Mouse (Mus musculus) v-Abl transformed pro-B cells (cell line): ENCODE measurements around the gene Erg.

Experiments
- in situ Hi-C, 2 experiments: fragments of 400-800 bp; cut with MboI; formaldehyde crosslinking; loops; one replicate each; pipeline ENCODE4 v1.15.1; 2025; ENCODE audit not compliant: unreplicated experiment in 2 of 2

Erg gene

GRCm38 (mm10) chr16:95371713-95372112 is 214.7 kb downstream of the Erg start:
- in situ Hi-C loops = no loop called here

GRCm38 (mm10) chr16:95366989-95367765 is 219.2 kb downstream of the Erg start:
- in situ Hi-C loops = no loop called here

DNA sequence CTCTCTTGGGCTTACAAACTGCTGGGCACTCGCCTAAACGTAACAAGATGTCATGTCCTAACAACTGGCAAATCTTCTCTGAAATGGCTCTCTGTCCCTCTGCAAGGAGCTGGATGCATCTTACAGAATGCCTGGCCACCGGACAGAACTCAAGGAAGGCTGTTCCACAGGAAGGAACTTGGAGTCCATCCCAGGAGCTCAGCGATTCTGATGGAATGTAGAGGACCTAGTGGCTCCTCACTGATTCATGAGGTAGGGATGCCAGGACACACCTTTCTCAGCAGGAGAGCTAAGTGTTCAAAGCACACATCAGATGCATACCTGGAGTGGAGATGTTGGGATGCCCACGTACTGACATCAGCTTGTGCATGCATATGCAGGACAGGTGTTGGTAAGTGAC is 221.2 kb downstream of the Erg start:
- in situ Hi-C loops = no loop called here

DNA sequence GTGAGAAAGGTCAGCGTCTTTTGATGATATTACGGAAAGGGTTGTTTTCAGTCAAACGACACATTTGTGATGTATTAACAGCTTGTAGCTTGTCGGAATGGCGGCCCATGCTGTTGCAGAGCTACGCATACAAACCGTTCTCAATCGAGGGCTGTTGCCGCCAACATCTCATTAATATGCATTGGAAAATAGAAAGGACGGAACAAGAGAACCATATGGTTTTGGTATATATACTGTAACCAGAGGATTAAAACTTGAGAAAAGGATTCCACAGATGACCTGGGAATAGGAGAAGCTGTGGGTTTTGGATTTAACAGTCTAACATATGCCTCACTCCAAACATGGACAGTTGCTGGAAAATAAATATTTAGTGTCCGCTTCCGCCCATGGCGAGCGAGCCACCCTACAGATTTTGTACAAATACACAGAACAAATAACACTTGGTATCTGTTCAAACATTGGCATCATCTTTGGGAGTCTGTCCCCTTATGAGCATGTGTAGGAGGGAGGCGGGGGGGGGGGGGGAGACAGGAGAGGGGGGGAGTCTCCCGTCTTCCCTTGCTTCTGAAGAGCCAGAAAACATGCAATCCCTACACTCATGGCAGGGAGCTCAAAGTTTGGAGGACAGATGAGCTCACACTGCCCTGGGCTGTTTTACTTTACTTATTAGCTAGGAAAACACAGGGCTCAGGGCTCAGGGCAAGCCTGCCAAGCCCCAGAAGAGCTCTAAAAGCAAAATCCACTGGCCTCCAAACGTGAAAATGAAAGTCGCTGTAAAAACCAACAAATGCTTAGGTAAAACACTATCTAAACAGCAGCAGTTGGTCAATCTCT is 222.5 kb downstream of the Erg start:
- in situ Hi-C loops = no loop called here

DNA sequence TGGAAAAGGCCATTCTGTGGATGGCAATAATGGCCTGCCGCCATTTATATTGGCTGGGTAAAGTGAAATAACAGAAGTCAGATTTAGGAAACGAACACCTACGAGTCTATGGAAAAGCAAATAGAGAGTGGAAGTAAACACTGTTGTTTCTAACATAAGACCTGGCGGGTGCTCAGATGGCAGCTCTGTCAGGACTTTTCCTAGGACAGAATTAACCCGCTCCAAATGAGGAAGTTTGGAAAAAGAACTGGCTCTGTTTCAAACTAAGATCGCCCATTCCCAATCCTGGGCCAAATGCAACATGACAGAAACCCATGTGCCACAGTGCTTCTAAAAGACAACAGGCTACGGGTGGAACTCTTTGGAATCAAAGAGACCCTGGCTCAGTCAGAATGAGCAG is 224.4 kb downstream of the Erg start:
- in situ Hi-C loops = no loop called here

- in situ Hi-C loops = no loop called here
Observed at GRCm38 (mm10) chr16:95360940-95361489, 225.4 kb downstream of the Erg start.

GRCm38 (mm10) chr16:95360214-95360850 is 226.1 kb downstream of the Erg start:
- in situ Hi-C loops = no loop called here

DNA sequence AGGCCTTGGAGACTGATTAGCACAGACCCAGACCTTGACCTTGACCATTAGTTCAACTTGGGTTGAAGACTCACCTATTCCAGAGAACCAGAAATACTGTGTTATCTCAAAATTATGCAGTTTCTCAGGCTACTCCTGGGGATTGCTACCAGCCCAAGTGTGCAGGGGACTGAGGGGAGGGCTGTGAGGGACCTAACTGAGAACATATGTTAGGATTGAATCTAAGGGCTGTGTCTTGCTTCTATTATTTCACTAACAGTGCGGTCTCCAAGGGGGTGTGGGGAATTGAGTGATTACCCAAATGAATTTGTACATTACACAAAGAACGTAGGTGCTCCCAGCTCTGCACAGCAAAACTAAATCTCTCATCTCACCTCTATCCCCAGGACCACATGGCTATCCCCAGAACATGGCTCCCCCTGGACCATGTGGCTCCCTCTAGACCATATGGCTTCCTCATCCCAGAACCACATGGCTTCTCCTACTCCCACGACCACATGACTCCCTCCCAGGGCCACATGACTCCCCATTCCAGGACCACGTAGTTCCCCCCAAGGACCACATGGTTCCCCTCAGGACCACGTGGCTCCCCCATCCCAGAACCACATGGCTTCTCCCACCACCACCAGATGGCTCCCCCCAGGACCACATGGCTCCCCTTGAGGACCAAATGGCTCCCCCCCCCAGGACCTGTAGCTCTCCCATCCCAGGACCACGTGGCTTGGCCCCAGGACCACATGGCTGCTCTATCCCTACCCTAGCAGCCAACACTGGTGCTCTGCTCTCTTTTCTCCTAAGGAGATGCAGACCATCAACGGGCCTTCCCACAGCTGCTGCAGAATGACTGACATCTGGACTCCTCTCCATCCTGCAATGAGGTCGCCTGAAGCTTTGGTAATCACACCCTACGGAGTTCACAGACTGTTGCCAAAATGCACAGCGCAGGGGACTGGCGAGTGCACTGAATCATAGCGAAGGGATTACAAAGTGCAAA is 229.1 kb downstream of the Erg start:
- in situ Hi-C loops = no loop called here

DNA sequence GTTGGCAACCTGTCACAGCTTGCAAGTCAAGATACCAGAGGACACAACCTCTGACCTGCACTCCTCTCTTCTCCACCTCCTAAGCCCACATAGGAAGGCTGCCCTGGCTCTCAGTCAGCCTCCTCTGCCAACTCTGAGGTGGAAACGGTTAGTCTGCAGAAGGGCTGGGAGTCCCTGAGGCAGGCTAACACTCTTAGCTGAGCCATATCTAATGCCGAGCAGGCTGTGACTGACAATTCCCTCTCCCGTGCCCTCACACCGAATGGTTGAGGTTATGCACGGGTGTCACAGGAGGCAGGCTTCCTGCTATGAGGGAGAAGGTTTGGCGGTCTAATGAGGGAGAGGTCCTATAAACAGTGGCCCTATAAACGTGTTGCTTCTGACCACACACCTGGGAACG is 232.6 kb downstream of the Erg start:
- in situ Hi-C loops = loop anchor here in 1 of 2 experiments (5.0 kb wide), 1 partner anchor 218 kb away; no protein-coding TSS in a partner anchor

DNA sequence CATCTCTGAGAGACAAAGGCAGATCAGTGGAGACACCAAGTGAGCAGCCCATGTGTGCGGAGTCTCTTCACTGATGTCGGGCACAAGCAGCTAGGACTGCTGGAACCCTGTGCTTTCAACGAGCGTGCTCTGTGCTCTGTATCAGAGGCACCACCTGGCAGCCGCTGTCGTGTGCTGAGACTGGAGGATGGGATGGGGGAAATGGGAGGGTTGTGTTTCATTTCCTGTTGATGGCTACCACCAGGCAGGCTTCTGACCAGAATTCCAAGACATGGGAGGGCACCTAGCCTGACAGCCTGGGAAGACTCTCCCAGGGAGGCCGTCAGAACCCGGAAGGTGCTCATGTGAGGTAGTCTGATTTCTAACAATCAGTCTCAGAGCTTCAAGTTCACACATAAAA is 234.1 kb downstream of the Erg start:
- in situ Hi-C loops = loop anchor here in 1 of 2 experiments (5.0 kb wide), 1 partner anchor 220 kb away; no protein-coding TSS in a partner anchor

GRCm38 (mm10) chr16:95350499-95350898 is 235.9 kb downstream of the Erg start:
- in situ Hi-C loops = loop anchor here in 1 of 2 experiments (5.0 kb wide), 1 partner anchor 222 kb away; no protein-coding TSS in a partner anchor

DNA sequence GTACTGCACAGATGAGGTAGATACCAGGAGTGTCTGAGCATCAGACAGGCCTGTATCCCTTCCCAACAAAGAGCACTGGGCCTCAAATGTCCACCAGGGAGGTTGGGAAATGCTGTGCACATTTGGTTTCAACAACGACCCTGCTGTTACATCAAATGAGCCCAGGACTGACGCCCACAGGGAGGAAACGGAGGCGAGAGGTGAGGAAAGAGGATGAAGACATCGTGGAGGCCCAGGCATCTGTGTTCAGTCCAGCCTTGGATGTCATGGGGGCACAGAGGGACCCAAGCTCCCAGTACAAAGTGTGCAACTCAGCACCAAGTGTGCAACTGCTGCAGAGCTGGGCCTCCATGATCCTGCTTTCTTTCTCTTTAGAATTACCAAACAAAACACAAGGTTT is 236.6 kb downstream of the Erg start:
- in situ Hi-C loops = loop anchor here (5.0 to 25.0 kb wide), 5 partner anchors 223 to 1087 kb away; no protein-coding TSS in a partner anchor

DNA sequence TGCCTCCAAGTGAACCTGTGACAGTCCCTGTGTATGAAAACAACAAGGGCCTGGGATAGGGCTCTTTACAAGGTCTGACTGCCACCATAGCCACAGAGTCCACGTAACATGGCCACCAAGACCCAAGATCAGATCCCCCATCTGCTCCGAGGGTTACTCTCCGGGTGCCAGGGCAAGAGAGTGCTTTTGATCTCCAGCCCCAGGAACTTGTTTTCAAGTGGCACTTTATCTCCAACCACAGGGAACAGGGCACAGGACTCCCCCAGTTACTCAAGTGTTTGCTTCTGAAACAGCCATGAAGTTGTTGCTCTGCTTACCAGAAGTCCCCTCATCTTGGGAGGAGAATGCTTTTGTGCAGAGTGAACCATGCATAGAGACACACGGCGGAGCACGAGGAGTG is 237.0 kb downstream of the Erg start:
- in situ Hi-C loops = loop anchor here (5.0 to 25.0 kb wide), 4 partner anchors 228 to 1087 kb away; no protein-coding TSS in a partner anchor

DNA sequence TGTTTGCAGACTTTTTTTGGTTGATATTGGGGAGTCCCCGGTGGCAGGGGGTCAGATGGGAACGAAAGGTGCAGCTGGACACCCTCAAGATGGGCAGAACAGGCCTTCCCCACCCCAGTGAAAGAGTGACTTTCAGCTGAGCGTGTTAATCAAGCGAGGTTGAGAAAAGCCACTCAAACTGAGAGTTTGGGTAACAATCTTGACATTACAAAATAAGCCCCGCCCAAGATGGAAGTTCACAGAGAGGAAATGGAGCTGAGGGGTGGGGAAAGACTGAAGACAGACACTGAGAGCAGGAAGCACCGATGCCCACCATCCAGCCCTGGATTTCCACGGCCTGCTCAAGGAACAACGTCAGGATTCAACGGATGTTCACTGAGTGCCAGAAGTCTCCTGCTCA is 237.8 kb downstream of the Erg start:
- in situ Hi-C loops = loop anchor here (5.0 to 25.0 kb wide), 4 partner anchors 229 to 1086 kb away; no protein-coding TSS in a partner anchor

GRCm38 (mm10) chr16:95347202-95347601 is 239.2 kb downstream of the Erg start:
- in situ Hi-C loops = loop anchor here (5.0 to 25.0 kb wide), 4 partner anchors 230 to 1085 kb away; no protein-coding TSS in a partner anchor

GRCm38 (mm10) chr16:95345882-95346281 is 240.5 kb downstream of the Erg start:
- in situ Hi-C loops = loop anchor here (5.0 to 25.0 kb wide), 4 partner anchors 231 to 1084 kb away; no protein-coding TSS in a partner anchor

GRCm38 (mm10) chr16:95344961-95345360 is 241.4 kb downstream of the Erg start:
- in situ Hi-C loops = loop anchor here (5.0 to 25.0 kb wide), 6 partner anchors 143 to 1083 kb away; no protein-coding TSS in a partner anchor

DNA sequence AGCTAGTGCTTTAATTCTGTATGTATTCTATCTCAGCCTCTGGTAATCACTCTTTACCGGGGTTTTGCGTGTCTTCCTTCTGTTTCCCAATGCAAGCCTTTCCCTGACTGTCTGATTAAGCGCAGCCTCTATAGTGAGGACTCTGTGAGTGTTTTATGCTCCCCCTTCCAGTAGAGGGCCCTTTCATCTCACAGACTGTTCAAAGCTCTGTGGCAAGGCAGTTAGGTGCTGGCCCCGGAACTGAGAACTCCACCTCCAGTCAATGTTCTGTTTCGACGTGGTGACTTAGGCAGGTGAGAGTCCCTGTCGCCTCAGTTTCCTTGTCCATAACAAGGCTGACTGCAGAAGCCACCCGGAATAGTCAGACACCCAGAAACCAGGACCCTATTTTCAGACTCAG is 244.4 kb downstream of the Erg start:
- in situ Hi-C loops = loop anchor here (5.0 to 25.0 kb wide), 4 partner anchors 140 to 1080 kb away; no protein-coding TSS in a partner anchor
